Mouse (Mus musculus): Measurements from ENCODE around the gene Klk9.

Klk9 gene

DNA sequence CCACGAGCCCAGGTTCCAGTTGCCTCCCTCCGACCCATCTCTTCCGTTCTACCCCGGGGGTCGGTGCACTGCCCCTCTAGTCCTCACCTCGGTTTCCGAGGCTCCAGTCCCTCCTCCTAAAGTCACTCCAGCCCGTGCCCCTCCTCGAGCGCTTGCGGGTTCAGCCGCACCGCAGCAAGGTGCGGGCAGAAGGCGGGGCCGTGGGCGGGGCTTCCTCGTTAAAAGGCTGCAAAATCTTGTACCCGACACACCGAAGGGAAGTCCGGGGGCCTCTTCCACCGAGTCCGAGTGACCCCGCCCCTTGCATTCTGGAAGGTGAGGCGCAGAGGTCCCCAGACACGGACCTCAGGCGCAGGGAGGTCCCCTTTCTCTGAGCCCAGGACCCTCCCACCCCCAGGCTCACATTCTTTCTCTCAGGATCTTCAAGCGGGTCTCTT is 5.7 kb downstream of the Klk9 start, which contains the start of gene Klk8:
Klk8 (plus strand) TSS at position 245 of the 437 bp plus-strand sequence.
- DNase-seq = no peak

DNA sequence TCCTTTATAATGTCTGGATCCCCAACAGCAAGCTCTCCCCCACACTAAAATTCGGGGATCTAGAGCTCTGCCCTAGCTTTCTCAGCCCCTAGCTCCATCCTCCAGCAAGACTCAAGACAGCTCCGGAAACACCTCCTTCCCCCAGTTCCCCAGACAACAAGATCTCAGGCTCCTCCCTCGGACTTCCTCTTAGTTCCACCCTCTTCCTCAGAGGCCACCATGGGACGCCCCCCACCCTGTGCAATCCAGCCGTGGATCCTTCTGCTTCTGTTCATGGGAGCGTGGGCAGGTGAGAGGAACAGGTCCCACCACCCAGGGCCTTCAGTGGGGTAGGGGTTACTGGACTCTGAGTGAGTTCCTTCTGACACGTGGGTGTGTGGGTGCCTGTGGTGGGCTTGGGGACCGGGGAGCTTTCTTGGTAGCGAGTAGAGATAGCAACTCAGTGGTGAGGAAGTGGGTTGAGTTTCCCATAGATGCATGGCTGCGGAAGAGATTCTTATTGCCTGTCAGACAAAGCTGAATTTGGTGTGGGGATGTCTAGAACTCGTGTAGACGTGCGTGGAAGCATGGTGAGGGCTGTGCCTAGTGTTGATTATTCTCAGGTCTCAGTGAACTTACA is 6.3 kb downstream of the Klk9 start:
- DNase-seq = no peak

DNA sequence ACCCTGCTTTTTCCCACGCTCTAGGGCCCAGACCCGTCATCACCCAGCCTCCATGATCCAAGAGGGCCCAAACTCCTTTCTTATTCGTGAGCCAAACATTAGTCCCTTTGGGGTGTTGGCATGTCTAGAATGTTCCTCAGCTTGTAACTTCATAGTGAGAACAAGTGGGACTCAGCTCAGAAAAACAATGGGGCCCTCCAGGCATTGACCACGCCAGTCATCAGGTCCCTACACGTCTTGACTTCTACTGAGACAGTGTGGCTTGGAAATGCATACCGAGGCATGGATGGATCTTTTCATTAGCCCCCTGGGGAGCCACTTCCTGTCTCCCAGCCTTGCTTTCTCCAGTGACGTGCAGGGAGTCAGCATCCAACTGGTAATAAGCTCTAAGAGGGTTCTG is 8.2 kb downstream of the Klk9 start:
- DNase-seq = no peak

DNA sequence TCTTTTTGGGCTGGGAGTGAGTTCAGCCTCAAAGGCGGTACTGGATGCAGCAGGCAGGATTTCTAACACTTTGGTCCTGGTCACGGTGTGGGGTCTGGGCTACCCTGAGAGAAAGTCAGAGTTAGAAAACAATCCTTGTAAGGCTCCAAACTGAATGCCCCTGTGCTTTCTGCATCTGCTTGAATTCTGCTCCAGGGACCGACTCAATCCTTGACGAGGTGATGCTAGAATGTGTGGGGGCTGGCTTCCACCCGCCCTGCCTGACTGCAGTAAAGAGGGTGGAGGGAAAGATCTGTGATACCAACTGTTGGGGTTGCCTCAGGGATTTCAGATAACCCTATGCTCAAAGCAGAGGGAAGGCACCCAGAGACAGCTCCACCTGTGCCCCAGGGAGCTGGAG is 19.3 kb downstream of the Klk9 start, which contains the start of gene Klk7:
Klk7 (plus strand) TSS at position 301 of the 400 bp plus-strand sequence.
- no peak for DNase-seq

DNA sequence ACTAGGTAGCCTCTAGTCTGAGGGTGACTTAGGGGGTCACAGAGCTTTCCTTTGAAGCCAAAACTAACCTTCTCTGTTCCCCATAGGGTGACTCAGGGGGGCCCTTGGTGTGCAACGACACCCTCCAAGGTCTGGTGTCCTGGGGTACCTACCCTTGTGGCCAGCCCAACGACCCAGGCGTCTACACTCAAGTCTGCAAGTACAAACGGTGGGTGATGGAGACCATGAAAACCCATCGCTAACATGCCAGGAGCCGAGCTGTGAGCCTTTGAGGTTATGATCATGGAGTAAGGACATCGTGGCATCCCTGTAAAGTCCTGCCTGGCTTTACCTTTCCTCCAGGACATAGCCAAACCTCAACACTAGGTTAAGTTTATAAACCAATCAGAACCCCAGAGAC is 23.5 kb downstream of the Klk9 start:
- no peak for DNase-seq

GRCm38 (mm10) chr7:43816746-43817145 is 25.1 kb downstream of the Klk9 start:
- no peak for DNase-seq

GRCm38 (mm10) chr7:43821581-43821980 is 29.9 kb downstream of the Klk9 start:
- no peak for DNase-seq

DNA sequence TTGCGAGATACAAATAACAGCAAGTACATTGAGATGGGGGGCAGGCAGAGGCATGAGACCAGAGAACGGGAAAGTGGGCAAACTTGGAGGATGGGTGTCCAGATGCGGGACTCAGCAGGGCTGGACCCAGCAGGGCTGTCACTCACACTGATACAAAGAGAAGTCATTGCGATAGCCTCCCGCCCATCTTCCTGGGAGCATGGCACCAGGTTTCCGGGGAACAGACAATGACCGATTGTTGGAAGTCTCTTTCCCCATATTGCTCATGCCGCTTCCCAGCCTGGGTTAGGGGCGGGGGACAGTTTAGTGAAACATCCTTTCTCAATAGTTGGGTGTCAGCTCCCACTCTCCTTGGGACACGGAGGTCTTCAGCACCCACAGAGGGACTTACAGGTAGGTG is 32.5 kb downstream of the Klk9 start, which contains the start of gene Klk6:
Klk6 (plus strand) TSS at position 301 of the 400 bp plus-strand sequence.
- DNase-seq = no peak

- no peak for DNase-seq
Measured at GRCm38 (mm10) chr7:43826056-43826455, 34.4 kb downstream of the Klk9 start.

- DNase-seq = no peak
Measured at GRCm38 (mm10) chr7:43827706-43828105, 36.0 kb downstream of the Klk9 start.

GRCm38 (mm10) chr7:43829006-43829405 is 37.3 kb downstream of the Klk9 start:
- DNase-seq = no peak

- DNase-seq = no peak
Measured at GRCm38 (mm10) chr7:43841701-43842100, 50.0 kb downstream of the Klk9 start, which contains the start of gene Klk5. Gene Klk5 (plus strand): TSS chr7:43841971.

DNA sequence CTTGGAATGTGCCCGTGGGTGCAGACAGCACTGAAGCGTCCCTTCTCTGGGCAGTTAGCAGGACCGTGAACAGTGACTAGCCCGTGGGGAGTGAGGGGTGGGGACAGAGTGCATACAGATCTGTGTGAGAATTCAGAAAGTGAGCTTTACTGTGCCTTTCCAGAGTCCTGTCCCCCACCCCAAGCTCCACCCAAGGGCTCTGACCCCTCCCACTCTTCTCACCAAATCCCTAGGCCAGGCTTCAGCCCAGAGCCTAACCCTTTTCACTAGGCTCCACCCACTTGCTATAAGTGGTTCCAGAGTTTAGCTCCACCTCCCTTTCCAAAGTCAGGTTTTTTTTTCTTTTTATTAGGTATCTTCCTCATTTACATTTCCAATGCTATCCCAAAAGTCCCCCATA is 52.1 kb downstream of the Klk9 start:
- no peak for DNase-seq
